Mouse (Mus musculus) G1E-ER4 (cell line): ENCODE data around the gene Mrps23. TPM values are rescaled to one million over a fixed set of nuclear protein-coding genes. Genes with fewer than 3 reads are reported as not detected.

Experiments
- GATA1 ChIP-seq: IDR thresholded peaks from one replicate; pipeline ENCODE4 v1.8.0; 2012; ENCODE audit warnings: low read length, inconsistent platforms
- polyA plus RNA-seq: library from polyadenylated mRNA; stranded (reverse); fragments of >175 nt; gene quantifications from 2 replicates; pipeline ENCODE4 v1.2.3, GENCODE M21; 2012

Gene Mrps23
- 215 and 376 TPM in 2 replicates for polyA plus RNA-seq

DNA sequence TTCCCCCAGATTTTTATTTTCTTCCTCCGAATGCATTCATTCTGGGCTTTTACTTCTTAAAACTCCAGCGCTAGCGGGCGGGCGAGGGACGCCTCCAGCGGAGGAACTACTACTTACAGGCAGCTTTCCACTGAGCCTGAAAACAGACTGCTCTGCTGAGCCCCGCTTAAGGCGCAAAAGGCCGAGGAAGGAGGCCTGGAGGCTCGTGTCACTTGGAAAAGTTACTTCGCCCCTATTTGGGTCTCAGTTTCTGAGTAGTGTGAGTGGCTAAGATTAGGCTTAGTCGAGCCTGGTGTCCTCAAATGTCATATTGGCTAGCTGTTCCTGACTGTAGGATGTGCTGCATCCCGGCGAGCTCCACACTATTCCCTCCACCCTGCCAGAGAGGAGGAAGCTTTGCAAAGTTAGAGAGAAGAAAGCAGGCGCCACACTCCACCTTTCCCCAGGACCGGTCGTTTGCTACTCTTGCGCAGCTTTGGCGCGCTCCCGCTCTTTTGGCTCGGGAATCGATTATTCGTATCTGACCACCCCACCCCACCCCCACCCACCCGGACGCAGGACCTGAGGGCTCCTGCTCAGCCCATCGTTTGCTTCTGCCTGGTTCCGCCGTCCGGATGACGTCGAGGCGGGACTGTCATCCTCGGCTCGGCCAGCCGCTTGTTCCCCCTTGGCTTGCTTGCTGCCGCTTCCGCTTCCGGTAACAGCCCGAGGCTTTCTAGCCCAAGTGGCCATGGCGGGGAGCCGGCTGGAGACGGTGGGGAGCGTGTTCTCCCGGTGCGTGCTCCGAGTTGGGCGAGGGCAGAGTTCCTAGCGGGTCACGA is at the start of gene Mrps23:
TSS of gene Mrps23 (plus strand) at position 677 of the 821 bp plus-strand sequence.
- TF ChIP-seq GATA1, result no peak

- no peak for TF ChIP-seq GATA1
Measured at GRCm38 (mm10) chr11:88154500-88154899, 49.7 kb upstream of the Mrps23 start.

- no peak for TF ChIP-seq GATA1
Measured at GRCm38 (mm10) chr11:88155451-88155850, 48.7 kb upstream of the Mrps23 start.

- no peak for TF ChIP-seq GATA1
Measured at GRCm38 (mm10) chr11:88155998-88156397, 48.2 kb upstream of the Mrps23 start.

GRCm38 (mm10) chr11:88156403-88156802 is 47.8 kb upstream of the Mrps23 start:
- TF ChIP-seq GATA1, result no peak

GRCm38 (mm10) chr11:88158842-88159246 is 45.3 kb upstream of the Mrps23 start:
- TF ChIP-seq GATA1, result no peak

- TF ChIP-seq GATA1, result no peak
Measured at GRCm38 (mm10) chr11:88159389-88159788, 44.8 kb upstream of the Mrps23 start.

- TF ChIP-seq GATA1, result no peak
Measured at GRCm38 (mm10) chr11:88160316-88160715, 43.9 kb upstream of the Mrps23 start.

DNA sequence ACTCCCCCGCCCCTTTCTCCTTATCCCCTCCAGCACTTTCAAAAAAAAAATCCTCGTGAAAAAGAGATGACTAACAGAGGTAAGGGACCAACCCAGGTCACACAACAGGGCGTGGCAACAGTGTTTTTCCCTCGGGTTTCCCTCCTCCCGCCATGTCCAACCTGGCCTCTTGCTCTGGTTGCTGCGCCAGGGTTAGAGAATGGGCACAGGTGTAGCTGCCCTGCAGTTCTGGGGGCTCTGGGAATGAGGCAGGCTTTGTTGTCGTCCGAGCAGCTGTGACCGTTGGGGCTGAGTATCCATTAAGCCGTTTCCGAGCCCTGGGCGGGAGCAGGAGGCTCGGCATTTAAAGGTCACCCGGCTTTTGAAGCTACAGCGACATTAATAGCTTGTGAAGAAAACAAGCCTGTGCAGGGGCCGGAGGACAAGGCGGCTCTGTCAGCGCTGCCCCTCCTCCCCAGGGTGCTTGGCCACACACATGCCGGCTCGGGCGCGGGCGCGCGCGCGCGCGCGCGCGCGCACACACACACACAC is 43.1 kb upstream of the Mrps23 start:
- TF ChIP-seq GATA1, result no peak

DNA sequence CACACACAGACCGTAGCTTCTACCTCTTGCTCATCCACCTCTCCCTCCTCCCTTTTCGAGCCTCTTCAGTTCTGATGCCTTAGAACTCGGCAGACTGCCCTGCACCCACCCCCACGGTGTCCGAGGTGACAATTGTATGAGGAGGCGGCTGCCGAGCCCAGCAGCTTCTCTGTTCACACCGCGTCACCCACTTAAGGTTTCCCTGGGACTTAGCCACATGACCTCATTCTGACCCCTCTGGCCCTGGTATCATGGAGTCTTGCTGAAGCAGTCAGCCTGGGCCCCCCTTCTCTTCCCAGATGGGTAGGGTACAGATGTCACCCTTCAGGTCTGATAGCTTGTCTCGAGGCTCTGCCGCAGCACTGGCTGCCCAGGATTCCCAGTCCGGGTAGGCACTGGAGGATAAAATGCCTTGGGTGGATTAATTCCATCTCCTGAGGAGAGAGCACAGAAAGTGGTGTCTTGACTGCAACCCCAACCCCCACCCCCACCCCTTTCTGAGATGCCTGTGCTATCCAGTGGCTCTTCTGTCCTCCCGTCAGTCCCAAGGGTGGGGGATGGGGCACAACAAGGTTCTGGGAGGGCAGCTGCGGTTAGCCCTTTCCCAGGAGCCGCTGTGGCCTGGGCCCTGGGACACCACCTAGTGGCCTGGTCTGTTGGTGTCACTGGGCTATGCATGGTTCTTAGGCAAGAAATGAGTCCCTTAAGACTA is 42.4 kb upstream of the Mrps23 start:
- TF ChIP-seq GATA1, result no peak

- TF ChIP-seq GATA1, result no peak
Measured at GRCm38 (mm10) chr11:88162740-88163139, 41.4 kb upstream of the Mrps23 start.

- TF ChIP-seq GATA1, result no peak
Measured at GRCm38 (mm10) chr11:88164213-88164723, 39.9 kb upstream of the Mrps23 start.

DNA sequence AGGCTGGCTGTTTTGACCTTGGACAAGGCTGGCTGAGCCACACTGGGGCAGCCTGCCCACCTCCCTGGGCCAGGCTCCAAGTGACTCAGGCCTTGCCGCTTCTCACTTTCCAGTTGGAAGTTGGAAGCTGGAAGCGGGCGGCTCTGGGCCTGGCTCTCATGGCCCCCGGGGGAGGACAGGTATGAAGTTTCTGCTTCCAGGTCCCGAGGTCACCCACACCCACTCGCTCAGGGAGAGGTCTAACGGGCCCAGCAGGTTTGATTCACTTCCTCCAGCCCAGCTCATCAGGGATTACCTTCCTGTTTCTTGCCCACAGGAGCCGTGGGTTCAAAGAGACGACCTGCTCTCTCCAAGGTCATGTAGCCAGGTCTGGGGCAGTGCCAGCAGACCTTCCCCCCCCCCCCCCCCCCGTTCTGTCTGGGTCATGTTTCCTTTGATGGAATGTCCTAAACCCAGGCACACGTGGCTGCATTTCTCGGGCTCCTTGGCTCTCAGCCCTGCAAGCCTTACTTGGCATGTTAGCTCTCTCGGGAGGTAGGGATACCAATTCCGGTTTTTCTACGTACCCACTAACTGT is 39.3 kb upstream of the Mrps23 start:
- no peak for TF ChIP-seq GATA1

DNA sequence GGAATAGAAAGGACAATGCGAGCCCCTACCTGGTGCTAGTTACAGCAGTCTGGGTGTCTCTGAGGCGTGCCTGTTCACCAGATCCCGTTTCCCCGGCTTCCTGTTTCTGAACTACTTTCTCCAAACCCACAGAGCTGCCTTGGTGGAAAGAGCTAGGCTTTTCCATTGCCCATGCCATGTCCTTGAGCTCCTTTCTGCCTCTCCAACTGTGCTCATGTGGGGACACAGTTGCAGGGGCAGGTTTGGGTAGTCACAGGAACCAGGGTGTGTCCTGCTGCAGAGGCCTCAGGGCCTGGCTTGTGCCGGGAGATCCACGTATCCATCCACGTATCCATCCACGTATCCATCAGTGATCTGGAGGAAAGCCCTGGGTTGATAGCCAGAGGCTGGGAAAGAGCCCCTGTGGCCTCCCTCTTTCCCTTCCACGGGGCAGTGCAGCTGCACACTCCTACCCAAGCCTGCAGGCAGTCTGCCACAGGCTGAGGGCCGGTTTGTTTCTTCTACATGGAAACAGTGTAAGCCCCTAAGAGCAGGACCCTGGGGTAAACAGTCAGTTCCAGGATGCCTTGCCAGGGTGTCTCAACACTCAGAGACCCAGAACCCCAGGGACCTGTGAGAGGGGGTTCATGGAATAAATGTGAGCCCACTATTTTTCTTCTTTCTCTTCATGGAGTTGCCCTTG is 38.4 kb upstream of the Mrps23 start:
- no peak for TF ChIP-seq GATA1

- no peak for TF ChIP-seq GATA1
Measured at GRCm38 (mm10) chr11:88166471-88166870, 37.7 kb upstream of the Mrps23 start.
